Mouse (Mus musculus): ENCODE results near the gene Ehbp1. TPM values are rescaled to one million over a fixed set of nuclear protein-coding genes. Genes with fewer than 3 reads are reported as not detected.

The Ehbp1 gene
- polyA plus RNA-seq, 1 experiment from 2014 or later, result 12.6 TPM

DNA sequence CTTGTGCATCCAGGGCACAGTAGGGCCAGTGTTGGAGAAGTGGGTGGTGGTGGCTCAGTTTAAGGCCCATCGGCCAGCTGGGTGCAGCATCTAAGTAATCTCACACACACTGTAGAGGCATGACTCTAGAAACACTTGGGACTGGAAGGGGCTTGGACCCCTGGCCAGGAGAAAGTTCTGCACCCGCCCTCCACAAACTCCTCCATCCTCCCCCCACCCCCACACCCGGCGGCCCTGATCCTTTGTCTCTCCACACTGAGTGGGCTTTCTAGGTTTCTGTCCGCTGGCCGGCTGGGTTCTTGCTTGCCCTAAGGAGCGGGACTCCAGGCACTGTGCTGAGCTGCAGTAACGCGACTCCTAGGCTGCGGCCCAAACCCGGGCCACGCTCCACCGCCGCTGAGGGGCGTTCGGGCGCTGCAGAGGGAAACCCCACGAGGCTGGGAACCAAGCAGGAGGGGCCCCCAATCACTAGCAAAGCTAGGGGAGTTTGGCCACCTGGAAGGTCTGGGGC lies 337.7 kb downstream of the Ehbp1 start:
- 0 out of 2 replicates have a peak, but pooled peaks have one; percentile 13 for ATAC-seq (ENCODE audit: insufficient number of reproducible peaks, insufficient read depth, low FRiP score, low TSS enrichment)
- H3K4me3 ChIP-seq, result peak overlapping the region; percentile 2; the same call in 1 of the 2 replicates
- WGBS, result 2% methylated on average over 18 of the region's 18 CpGs
- H3K4me2 ChIP-seq (replicated peaks), result peak overlapping the region; percentile 24
- peak overlapping the region; percentile 47 for H3K27ac ChIP-seq
- H3K27me3 ChIP-seq, result peaks cover 76% of the 10 kb centered on the region
- H3K9me3 ChIP-seq, result no peaks in the 10 kb centered on the region
- H3K36me3 ChIP-seq, result no peaks in the 10 kb centered on the region
- H3K9ac ChIP-seq, result no peak overlapping the region
- peaks cover 30% of the 10 kb centered on the region for H3K4me1 ChIP-seq

DNA sequence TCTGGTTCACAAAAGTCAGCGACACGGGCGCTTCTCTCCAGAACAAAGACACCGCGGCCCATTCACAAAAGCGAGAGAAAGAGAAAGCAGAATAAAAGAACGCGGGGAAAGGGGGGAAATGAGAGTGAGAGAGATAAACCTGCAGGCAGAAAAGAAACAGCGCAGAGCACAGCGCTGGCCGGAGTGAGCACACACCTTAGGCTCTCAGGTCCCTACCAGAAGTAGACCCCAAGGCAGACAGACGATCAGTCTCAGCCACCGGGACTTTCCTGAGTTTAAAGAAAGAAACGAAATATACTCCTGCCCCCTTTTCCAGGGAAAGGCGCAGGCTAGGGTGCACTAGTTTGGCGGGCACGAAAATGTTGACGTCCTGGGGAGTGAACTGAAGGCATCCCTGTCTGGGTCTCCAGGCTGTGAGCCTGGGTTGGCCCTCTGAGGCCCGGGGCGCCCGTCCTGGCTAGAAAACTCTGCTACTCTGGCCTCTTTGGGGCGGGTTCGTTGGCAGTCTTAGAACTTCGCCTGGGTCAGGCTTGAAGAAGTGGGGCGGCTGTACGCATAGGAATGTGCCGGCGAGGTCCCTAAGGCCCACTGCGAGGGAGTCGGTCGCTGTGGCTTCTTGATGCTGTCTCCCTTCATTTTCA lies 338.6 kb downstream of the Ehbp1 start:
- Histone ChIP-seq H3K9ac (peak overlapping the region; percentile 30; the same call in 1 of the 2 replicates), H3K27me3 (peaks cover 84% of the 10 kb centered on the region), H3K27ac (peak overlapping the region; percentile 46; the same call in 1 of the 2 replicates), H3K36me3 (no peaks in the 10 kb centered on the region), H3K4me2 (replicated peaks) (peak overlapping the region; percentile 90), H3K9me3 (no peaks in the 10 kb centered on the region), H3K4me3 (peak overlapping the region; percentile 53), H3K4me1 (peaks cover 30% of the 10 kb centered on the region)
- ATAC-seq (ENCODE audit: insufficient number of reproducible peaks, insufficient read depth, low FRiP score, low TSS enrichment), result no peak
- under 1% methylated on average over 31 of the region's 31 CpGs for WGBS

DNA sequence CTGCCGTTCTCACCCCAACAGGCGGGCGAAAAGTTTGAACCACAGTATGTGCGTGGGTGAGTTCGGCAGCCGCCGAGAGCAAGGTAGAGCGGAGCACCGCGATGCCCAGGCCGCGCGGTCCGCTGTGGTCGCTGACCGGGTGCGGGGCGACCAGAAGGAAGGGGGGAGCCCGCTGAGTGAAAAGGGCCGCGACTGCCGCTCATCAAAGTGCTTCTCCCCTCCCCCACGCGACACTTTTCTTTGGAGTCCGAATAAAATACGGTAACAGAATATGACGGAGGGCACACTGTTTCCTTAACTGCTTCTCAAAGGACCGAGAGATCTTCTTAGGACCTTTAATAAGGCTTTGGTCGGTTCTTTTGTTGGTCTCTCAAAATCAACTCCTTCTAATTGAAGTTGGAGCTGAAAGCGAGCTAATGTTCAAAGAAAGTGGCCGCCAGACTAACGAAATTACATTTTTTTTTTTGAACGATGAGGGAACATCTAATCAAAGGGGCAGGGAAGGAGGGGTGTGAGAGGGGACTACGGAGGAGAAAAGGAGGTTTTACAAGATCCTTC lies 339.2 kb downstream of the Ehbp1 start, which contains the start of gene Otx1:
Gene Otx1, minus strand, starts transcription at position 115 of the 558 bp plus-strand sequence.
- H3K27ac ChIP-seq, result peak within 1 kb of the TSS; percentile 81
- ATAC-seq (ENCODE audit: insufficient number of reproducible peaks, insufficient read depth, low FRiP score, low TSS enrichment), result no peak
- H3K4me1 ChIP-seq, result peaks cover 27% of the 10 kb centered on the region

DNA sequence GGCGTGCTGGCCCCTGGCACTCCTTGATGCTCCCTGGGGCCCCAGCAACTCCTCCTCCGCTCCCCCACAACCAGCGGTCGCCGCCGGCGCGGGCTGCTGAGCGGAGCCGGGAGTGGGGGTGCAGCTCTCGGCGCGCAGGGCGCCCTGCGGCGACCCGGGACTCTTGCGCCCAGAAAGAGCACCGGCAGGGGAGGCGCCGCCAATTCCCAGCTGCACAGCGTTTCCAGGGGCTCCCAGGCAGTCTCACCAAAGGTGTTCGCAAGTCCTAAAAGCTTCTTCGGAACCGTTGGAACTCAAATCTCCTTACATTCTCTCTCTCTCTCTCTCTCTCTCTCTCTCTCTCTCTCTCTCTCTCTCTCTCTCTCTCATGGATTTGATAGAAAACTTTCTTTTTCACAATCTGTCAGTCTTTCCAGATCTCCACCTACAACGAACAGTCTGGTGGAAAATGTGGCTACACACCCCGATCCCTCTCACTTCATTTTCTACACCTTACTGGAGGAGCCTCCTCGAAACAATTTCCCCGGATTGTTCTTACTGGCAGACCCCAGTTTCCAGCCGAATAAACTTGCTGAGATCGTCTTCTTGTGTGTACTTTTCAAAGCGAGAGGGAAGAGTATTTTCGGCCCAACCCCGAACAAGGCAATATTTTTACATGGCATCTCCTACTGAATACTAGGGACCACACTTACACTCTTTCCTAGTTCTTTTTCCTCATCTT lies 339.9 kb downstream of the Ehbp1 start:
- no peak for ATAC-seq (ENCODE audit: insufficient number of reproducible peaks, insufficient read depth, low FRiP score, low TSS enrichment)
- under 1% methylated on average over 34 of the region's 34 CpGs for WGBS
- peaks cover 22% of the 10 kb centered on the region for H3K4me1 ChIP-seq
- H3K4me3 ChIP-seq, result peak overlapping the region; percentile 53
- peaks cover 83% of the 10 kb centered on the region for H3K27me3 ChIP-seq
- H3K36me3 ChIP-seq, result no peaks in the 10 kb centered on the region
- peak overlapping the region; percentile 57 for H3K9ac ChIP-seq
- no peaks in the 10 kb centered on the region for H3K9me3 ChIP-seq
- H3K4me2 ChIP-seq (replicated peaks), result peak overlapping the region; percentile 90
- peak overlapping the region; percentile 81 for H3K27ac ChIP-seq

More for the DNA sequence above, 339.2 kb downstream of the Ehbp1 start, which contains the start of gene Otx1:
- Histone ChIP-seq H3K9me3 (no peaks in the 10 kb centered on the region), H3K4me3 (peak within 1 kb of the TSS; percentile 53), H3K36me3 (no peaks in the 10 kb centered on the region), H3K27me3 (peaks cover 84% of the 10 kb centered on the region), H3K4me2 (replicated peaks) (peak within 1 kb of the TSS; percentile 90), H3K9ac (peak within 1 kb of the TSS; percentile 57)
- under 1% methylated on average over 34 of the region's 34 CpGs for WGBS

DNA sequence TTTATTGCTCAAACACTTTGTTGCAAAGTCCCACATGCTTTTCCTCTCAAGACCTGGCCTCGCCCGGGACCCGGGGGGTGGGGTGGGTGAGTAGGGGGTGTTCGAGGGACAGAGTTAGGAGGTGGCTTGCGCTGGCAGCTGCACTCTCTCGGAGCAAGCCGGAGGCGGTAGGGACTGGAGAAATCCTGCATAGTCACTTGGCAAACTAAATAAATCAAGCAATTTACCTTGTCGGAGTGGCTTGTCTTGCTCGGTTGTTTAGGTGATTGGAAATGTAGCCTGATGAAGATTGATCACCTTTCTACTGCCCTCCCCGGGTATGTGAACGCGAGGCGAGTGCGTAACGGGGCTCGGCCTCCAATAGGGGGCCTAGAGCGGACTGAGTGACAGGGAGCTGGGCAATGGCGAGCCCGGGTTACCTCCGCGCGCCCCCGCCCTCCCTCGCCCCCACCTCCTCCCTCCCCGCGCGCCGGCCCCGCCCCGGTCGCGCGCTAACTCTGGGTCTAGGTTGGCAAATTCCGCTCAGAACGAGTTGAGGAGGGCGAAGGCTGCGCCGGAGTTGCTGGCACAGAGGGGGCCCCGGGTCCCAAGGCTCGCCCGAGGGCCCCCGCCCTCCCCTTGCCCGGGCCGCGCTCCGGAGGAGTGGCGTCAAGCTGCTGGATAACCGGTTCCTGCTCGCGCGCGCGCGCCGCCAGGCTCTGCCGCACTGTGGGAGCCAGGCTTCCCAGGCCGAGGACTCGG lies 340.6 kb downstream of the Ehbp1 start:
- ATAC-seq (ENCODE audit: insufficient number of reproducible peaks, insufficient read depth, low FRiP score, low TSS enrichment), result peak; percentile 83
- Histone ChIP-seq H3K4me2 (replicated peaks) (peak overlapping the region; percentile 90), H3K36me3 (no peaks in the 10 kb centered on the region), H3K9me3 (no peaks in the 10 kb centered on the region), H3K27me3 (peaks cover 83% of the 10 kb centered on the region), H3K4me3 (peak overlapping the region; percentile 53), H3K9ac (peak overlapping the region; percentile 57), H3K4me1 (peaks cover 27% of the 10 kb centered on the region), H3K27ac (peak overlapping the region; percentile 81)
- WGBS, result under 1% methylated on average over 45 of the region's 59 CpGs

DNA sequence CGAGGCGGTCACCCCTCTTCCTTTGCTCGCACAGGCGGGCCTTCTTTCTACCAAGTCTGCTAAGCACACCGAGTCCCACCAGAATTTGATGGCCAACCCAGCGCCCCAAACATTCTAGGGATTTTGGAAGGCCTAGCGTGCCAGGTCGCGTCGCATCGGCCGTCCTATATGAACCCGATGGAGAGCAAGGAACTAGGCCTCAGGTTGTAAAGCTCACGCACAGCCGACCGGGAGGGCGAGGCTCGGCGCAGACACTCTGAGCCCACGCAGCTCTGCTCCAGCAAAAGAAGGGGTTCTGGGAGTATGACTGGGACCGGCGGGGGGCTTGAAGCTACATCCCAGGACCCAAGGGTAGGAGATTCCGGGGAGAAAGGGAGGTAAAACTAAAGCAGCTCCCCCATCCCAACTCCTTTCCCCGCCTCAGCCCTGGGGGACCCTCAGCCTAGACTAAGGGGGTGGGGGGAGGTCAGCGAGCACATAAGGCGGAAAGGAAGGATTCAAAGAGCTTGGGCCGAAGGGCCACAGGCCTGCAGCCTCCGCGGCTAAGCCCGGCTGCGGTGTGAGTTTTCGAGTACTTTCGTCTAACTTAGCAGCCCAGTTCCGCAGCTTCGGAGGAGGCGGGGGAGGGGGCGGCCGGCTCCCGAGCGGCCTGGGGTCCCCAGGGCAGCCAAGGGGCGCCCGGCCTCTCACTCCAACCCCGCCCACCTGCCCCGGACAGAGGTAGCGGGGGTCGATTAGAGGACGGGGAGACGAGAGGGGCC lies 341.6 kb downstream of the Ehbp1 start:
- 1% methylated on average over 48 of the region's 48 CpGs for whole genome bisulfite sequencing
- Histone ChIP-seq H3K4me2 (replicated peaks) (peak overlapping the region; percentile 90), H3K27ac (no peak overlapping the region)

DNA sequence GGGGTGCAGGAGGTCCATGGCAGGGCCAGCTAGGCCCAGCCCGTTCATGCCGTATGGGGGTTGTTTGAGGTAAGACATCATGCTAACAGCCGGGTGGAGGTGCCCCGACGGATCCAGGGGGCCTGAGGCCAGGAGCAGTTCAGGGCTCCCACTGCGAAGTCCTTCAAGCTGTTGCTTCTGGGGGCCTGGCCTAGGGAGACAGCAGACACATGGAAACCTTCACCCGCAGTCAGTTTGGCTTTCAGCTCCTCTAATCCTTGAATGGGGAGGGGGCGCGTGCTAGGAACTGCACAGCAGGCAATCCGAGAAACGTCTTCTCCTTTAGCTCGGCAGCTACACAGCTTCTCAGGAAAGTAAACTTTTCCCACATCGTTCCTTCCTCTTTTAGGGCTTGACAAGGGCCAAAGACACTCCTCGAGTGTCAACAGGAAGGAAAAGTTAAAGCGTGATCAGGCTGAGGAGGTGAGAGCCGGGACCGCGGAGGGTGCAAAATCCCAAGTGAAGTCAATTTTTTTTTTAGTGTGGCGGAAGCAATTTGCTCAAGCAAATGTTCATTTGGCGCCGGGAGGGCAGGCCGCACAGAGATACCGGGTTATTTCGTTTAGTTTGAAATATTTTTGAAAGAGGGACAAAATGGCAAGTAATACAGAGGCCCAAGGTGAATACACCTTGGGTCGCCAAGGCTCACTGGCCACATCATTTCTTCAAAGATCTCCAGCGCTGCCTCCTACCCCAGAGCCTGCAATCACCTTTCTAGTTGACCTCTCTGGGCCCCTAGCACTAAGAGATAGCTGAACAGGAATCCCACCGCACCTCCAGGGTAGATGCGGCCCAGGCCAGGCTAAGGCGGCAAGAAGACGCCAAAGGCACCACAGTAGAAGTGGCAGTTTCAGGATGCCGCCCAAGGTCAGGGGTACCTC lies 342.4 kb downstream of the Ehbp1 start:
- Histone ChIP-seq H3K27ac (no peak overlapping the region), H3K4me3 (peak overlapping the region; percentile 53), H3K4me2 (replicated peaks) (peak overlapping the region; percentile 90; the same call in 1 of the 2 replicates), H3K9ac (peak overlapping the region; percentile 35), H3K27me3 (peaks cover 79% of the 10 kb centered on the region), H3K4me1 (peaks cover 29% of the 10 kb centered on the region), H3K9me3 (no peaks in the 10 kb centered on the region), H3K36me3 (no peaks in the 10 kb centered on the region)
- WGBS, result 4% methylated on average over 31 of the region's 31 CpGs
- no peak for ATAC-seq (ENCODE audit: insufficient number of reproducible peaks, insufficient read depth, low FRiP score, low TSS enrichment)

More for the DNA sequence above, 341.6 kb downstream of the Ehbp1 start:
- H3K4me1 ChIP-seq, result peaks cover 29% of the 10 kb centered on the region
- ATAC-seq (ENCODE audit: insufficient number of reproducible peaks, insufficient read depth, low FRiP score, low TSS enrichment), result no peak
- H3K9me3 ChIP-seq, result no peaks in the 10 kb centered on the region
- peak overlapping the region; percentile 53 for H3K4me3 ChIP-seq
- peaks cover 82% of the 10 kb centered on the region for H3K27me3 ChIP-seq
- peak overlapping the region; percentile 35 for H3K9ac ChIP-seq
- H3K36me3 ChIP-seq, result no peaks in the 10 kb centered on the region

DNA sequence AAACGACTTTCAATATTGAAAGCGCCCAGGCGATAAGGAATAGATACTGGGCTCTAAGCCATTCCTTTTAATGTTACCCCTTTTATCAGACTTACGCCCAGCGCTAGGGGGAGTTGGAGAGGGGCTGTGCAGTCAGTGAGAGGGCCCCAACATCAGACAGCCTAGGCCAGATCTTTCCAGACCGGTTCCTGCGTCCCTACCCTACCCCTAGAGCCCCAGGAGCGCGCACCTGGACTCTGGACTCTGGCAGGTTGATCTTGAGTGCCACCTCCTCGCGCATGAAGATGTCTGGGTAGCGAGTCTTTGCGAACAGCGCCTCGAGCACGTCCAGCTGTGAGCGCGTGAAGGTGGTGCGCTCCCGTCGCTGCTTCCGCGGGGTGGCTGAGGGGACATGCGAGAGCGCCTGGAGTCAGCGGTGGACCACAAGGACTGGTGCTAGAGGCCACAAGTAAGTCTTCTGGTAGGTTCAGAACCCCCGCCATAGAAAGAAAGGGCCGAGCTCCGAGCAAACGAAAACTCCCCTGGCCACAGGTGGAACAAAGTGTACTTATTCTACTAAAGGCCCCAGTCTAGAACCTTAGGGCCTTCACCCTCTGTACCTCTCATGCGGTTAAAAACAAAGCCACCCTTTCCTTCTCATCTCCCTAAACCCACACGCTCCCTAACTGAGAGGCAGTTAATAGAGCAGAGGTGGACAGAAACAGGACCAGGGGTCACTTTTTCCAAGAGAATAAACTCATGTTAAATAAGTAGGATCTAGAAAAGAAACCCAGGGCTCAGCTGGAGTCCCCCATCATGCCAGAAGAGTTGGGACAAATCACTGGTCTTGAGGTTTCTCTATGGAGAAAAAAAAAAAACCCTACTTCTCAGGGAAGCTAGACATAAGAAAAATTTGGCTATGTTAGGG lies 343.7 kb downstream of the Ehbp1 start:
- no peak overlapping the region for H3K27ac ChIP-seq
- H3K4me3 ChIP-seq, result peak overlapping the region; percentile 7; the same call in 1 of the 2 replicates
- H3K9ac ChIP-seq, result no peak overlapping the region
- no peak for ATAC-seq (ENCODE audit: insufficient number of reproducible peaks, insufficient read depth, low FRiP score, low TSS enrichment)
- H3K9me3 ChIP-seq, result no peaks in the 10 kb centered on the region
- H3K4me1 ChIP-seq, result peaks cover 25% of the 10 kb centered on the region
- WGBS, result 4% methylated on average over 32 of the region's 32 CpGs
- H3K4me2 ChIP-seq (replicated peaks), result peak overlapping the region; percentile 90
- H3K36me3 ChIP-seq, result no peaks in the 10 kb centered on the region
- peaks cover 68% of the 10 kb centered on the region for H3K27me3 ChIP-seq

DNA sequence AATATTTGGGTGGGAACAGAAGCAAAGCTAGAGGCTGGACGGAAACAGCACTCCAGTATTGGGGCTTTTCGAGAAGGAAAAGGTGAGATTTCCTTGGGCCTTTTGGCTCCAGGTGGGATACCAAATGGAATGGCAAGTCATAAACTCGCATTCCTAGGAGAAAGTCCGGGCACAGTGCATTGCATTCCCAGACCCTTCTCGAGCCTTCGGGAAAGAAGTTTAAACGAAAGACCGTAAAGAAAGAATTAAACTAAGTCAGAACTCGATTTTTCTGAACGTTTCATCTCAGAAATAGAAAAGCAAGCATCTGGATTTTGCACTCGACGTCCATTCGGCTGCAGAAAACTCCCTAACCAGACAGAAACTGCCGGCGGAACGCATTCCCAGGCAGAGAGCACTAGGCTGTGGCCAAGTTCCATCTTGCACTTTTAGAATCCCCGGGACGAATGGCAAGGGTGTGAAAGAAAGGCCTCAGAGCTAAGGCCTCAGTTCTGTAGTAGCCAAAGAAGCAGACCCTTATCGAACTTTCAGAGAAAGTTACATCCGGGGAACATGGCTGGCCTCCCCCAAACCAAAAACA lies 344.4 kb downstream of the Ehbp1 start:
- peak overlapping the region; percentile 30; the same call in 1 of the 2 replicates for H3K4me3 ChIP-seq
- no peak for ATAC-seq (ENCODE audit: insufficient number of reproducible peaks, insufficient read depth, low FRiP score, low TSS enrichment)
- no peaks in the 10 kb centered on the region for H3K9me3 ChIP-seq
- peaks cover 75% of the 10 kb centered on the region for H3K27me3 ChIP-seq
- H3K27ac ChIP-seq, result no peak overlapping the region
- peaks cover 25% of the 10 kb centered on the region for H3K4me1 ChIP-seq
- peak overlapping the region; percentile 24 for H3K4me2 ChIP-seq (replicated peaks)
- no peak overlapping the region for H3K9ac ChIP-seq
- H3K36me3 ChIP-seq, result no peaks in the 10 kb centered on the region
- 2% methylated on average over 20 of the region's 20 CpGs for WGBS
